Mouse (Mus musculus): ENCODE measurements around the gene Ap1s2.
A peak's percentile ranks its signal among the peaks of the same experiment; 100 is the strongest.

Ap1s2 gene

DNA sequence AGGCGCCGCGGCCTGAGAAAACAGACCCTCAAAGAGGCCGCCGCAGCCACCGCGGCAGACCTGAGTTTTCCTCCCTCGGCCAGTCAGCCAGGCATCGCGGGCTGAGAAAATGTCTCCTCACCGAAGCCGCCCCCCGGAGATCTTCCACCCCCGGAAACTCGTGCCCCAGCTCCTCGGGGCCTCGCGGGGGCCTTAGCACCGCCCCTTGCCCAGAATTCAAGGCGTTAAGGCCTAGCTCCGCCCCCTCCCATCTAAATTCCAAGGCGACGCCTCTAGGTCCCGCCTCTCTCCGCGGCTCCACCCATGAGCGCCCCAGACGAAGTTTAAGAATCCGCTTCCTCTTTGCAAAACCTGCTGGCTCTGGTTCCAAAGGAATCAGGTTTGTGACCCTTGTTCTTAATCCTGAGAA, 49.7 kb downstream of the Ap1s2 start, which contains the start of gene Zrsr2:
Gene Zrsr2, minus strand, starts transcription at position 195 of the 409 bp plus-strand sequence.
- peak; percentile 68 to 76 for DNase-seq (ENCODE audit: low spot score in 2 of 2)

- no peak for DNase-seq (ENCODE audit: low spot score in 2 of 2)
Observed at GRCm38 (mm10) chrX:163981092-163981491, 72.3 kb downstream of the Ap1s2 start.

DNA sequence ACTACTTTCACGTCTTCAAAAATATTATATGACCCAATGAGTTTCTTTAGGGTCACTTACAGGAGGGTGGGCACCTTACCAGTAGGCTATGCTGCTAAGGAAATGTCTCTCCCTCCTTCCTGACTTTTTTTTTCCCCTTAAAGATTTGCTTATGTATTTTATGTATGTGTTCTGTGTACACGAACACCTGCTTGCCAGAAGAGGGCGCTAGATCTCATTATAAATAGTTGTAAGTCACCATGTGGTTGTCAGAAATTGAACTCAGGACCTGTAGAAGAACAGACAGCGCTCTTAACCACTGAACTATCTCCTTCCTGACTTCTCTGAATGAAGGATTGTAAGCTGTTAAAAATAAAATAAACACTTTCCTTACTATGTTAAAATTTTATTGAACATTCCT, 72.7 kb downstream of the Ap1s2 start:
- no peak for DNase-seq (ENCODE audit: low spot score in 2 of 2)

GRCm38 (mm10) chrX:163982129-163982528, 73.3 kb downstream of the Ap1s2 start:
- DNase-seq (ENCODE audit: low spot score in 2 of 2), result no peak

All from spleen, postnatal 14 days (tissue).